Mouse (Mus musculus): ENCODE measurements at regions not wholly inside any gene's neighbourhood (a gene's known extent, or its start where the extent isn't known, plus 50 kb on each side); places are given as distances from the start of the nearest gene placed in this dataset.

DNA sequence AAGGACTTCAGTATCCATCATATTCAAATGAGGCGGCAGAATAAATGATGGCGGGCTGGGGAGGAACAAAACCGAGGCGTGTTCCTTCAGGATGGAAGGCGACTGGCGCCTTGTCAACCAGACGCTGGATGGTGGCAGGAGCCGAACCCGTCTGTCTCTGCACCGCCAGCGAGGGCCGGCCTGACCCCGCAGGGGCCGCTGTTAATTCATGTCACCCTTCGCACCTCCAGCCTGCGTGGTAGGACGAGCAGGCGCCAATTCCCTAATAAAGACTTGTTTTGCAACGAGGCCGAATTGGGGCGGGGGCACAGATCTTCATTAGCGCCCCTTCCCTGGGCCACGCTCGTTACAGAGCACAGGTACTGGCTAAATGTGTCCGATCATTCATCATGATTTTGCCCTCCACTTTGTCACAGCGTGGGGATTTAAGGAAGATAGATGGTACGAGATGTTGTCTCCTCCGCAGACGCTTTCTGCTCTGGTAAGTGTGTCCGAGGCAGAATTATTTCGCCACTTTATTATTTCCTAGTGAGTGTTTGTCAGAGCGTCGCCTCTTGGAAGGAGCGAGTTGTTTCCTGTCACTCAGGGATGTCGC lies 78.7 kb upstream of the Mvb12b start:
- TF ChIP-seq POLR2A (IDR thresholded peaks at IDR 0.05; ENCODE audit: borderline replicate concordance, control insufficient read depth, low read depth, low read length), result no peak
- no peak for TF ChIP-seq CTCF (IDR thresholded peaks at IDR 0.05; ENCODE audit: control insufficient read depth, insufficient read depth, low read length)

Measured in bone marrow, adult 2 months (tissue).